Mouse (Mus musculus): Measurements from ENCODE around the gene Syne3. TPM values are rescaled to one million over a fixed set of nuclear protein-coding genes. Genes with fewer than 3 reads are reported as not detected.

Gene Syne3
- total RNA-seq, 2 experiments from 2014 or later: 1.2 to 2.1 TPM

DNA sequence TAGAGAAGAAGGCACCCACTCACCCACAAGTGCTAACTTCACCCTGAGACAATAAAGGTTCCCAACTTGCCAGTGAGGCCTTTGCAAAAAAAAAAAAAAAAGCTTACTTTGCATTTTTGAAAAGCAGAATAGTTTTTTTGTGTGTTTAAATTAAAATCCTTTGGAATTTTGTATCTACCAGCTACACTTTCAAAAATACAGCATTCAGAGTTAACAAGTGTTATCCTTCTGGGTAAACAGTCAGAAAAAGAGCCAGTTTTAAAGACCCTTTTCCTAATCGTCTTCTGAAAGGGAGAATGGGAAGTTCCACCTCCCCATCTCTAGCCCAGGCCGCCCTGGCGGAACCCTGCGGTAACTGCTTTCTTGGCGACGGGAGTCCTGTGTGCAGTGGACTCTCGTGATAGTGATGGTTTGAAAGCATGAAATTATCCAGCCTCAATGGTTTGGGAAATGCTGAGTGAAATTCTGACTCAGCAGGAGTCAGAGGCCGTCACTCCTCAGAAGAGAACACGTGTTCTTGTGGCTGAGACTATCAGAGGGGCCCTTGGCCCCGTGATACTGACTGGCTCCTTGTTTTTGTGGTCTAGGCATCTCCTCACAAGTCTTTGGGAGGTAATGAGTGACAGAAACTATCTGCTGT, 16.5 kb upstream of the Syne3 start:
- DNase-seq (ENCODE audit: low spot score in 2 of 2): no peak

DNA sequence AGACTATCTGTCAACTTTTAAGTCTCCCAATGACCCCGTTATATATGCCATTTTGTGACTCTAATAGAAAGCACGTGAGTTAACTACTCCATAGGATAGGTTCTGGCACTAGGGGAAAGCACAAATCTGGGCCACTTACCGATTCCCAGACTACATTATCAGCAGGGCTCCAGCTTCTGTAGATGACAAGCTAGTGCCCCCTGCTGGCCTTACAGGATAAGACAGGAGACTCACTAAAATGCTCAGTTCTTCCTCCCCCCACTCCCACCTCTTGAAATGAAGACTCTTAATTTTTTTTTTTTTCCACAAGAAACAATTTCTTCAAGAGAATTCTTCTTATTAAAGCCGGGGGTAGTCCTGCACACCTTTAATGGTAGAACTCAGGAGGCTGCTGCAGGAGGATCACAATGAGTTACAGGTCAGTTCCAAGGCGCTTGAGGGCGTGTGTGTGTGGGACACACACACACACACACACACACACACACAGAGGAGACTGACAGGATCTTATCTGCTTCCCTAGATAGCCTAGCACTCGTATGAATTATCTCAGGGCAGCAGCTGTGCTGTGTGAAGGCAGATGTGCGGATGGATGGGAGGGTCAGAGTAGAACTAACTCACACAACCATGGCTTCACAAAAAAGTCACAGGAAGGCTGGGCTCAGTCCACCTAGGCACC, 15.8 kb upstream of the Syne3 start:
- peak in 1 of 2 experiments; percentile 82 for DNase-seq (ENCODE audit: low spot score in 2 of 2)

DNA sequence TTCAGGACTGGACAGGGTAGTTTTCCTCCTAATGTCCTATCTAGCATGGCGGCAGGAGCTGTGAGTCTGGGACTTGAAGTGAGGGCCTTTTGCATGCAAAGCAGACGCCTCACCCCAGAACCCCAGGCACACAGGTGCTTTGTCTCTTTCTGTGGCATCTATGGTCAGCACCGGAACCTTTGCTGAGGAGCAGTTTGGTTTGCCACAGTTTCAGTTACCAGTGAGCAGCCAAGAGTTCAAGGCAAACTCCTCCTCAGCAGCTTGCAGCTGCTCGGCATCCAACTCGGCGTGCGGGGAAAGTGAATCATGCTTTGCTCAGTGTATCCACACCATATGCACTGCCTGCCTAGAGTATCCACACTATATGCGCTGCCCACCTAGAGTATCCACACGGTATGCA, 13.2 kb upstream of the Syne3 start:
- DNase-seq (ENCODE audit: low spot score in 2 of 2): no peak

DNA sequence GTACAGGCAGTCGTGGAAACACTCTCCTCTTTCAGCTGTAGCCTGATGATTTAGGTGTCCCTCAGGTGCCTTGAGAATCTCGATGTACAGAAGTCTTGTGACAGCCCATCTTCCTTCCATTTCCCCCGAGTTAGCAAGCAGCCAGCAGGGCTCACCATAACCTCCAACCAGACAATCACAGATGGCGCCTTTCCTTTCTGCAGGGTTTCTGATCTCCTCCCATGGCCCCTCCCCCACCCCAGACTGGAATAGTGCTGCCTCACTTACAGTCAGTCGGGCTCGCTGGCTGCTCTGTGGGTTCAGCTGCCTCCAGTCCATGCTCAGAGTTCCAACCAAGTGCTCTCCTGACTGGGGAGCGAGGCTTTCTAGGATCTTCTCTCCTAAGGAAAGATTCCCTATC, 12.5 kb upstream of the Syne3 start:
- no peak for DNase-seq (ENCODE audit: low spot score in 2 of 2)

DNA sequence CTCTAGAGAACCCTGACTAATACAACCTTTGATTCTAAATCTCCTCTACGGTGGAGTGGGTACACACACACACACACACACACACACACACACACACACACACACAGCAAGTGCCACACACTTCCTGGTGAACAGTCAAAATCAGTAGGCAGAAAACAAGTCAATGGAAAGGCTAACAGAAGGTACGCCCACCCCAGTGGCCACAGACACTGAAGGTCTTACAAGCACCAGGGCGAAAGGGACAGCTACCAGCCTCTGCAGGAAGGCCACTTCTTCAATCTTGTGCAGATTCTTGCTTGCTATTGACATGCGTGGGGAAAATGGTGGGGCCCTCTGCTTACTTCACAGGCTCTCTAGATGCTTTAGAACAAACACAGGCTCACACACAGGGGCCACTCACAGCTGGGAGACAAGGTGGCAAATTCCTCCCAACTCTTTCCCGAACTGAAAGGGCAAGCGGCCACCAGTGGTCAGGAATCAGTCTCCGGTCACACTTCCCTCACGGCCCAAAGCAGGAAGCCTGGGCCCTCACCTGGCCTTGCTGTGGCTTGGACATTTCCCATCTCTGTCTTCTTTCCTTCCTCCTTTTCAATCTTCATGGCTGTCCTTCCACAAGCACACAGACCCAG, 11.9 kb upstream of the Syne3 start:
- no peak for DNase-seq (ENCODE audit: low spot score in 2 of 2)

DNA sequence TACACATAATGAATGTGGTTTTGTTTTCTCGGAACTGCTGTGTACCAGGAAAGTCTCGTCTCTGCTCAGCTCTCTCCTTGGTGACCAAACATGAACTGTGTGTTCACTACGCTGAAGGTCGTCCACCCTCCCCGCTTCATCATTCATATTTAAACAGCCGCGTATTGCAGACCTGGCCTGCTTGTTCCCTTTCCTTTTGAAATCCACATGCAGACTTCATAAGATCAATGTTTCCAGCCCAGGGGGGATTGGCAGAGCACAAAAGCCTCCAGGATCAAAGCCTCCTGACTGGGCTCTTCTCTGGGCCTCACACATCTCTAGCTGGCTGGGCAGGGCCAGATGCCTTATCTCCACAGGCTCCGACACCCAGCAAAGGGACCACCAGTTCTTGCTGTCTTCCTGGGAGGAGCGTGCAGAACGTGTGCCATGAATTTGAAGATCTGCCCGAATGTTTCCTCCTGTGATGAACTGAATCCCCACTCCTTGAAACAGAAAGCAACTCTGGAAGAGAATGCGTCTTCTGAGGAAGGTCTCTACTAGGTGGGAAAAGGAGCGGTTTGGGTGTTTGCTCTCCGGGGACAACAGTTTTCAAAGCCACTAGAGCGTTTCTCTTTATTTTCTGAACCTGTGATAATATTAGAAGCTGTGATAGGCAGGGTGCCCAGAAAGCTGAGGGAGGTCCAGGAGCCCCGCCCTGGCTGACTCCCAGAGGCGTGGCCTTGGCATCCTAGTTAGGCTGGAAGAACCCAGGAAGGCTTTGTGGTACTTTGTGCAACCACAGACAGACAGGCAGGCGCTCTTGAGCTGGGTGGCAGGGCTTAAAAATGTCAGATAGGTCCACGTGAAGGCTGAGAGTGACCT, 10.0 kb upstream of the Syne3 start:
- no peak for DNase-seq (ENCODE audit: low spot score in 2 of 2)

DNA sequence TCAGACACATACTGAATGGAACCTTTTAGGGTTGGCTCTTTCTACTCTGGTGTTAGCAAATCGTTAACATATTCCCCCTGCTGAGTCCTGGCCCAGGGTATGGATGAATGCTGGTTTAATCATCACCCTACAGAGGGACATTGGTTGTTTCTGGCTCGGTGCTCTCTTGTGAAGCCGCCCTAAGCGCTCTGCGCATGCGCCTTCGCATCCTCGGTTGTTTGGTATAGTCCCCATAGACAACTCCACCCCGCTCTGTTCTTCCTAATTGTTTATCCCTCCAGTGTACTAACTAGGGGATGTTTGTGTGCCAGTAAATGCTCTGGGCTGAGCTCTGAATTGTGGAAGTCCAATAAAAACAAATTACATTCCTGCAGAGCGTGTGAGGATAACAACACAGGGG, 7.0 kb upstream of the Syne3 start:
- DNase-seq (ENCODE audit: low spot score in 2 of 2): no peak

DNA sequence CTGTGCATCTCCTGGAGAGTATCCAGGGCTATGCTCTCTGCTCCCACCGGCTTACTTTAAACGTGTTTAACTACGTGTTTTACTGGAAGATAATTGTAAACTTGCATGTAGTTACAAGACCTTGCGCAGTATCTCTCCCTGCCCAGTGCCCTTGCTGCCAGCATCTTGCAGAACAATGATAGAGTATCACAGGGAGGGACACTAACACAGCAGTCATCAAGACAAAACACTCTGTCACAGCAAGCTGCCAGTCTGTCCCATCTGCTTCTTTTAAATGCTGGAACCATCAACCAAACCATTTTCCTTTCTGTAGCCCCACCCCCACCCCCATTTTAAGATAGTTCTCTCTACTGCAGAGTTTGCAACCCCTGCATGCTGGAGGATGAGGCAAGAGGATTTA, 6.6 kb upstream of the Syne3 start:
- no peak for DNase-seq (ENCODE audit: low spot score in 2 of 2)

DNA sequence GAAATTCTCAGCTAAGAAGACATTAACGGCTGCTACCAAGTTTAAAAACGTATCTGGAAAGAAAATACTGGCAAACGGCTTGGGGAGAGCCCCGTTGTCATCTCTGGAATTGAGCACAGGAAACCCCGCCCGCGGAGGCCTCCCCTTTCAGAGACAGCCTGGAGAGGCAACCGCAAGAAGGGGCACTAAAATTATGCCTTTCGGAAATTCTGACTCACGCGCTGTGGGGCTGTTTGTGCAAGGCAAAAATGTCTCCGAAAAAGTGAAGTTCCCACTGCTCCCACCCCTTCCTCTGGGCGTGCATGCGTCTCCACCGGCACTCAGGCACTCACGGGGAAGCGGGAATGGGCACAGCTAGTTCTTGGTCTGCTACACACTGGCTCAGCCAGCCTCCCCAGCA, 3.5 kb upstream of the Syne3 start:
- DNase-seq (ENCODE audit: low spot score in 2 of 2): no peak

DNA sequence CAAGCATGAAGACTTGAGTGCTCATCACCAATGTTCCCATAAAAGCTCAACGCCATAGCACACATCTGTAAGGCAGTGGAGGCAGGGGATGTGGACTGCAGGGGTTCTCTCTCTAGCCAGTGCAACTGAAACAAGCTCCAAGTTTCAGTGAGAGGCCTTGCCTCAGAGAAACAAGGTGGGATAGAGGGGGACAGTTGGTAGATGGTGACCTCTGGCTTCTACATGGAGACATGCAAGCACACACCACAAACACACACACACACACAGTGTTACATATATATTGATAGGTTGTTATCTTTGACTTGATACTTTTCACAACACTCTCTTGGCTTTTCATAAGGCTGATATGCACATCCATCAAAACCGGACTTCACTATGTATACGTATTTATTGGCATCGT, 2.7 kb upstream of the Syne3 start:
- DNase-seq (ENCODE audit: low spot score in 2 of 2): no peak

DNA sequence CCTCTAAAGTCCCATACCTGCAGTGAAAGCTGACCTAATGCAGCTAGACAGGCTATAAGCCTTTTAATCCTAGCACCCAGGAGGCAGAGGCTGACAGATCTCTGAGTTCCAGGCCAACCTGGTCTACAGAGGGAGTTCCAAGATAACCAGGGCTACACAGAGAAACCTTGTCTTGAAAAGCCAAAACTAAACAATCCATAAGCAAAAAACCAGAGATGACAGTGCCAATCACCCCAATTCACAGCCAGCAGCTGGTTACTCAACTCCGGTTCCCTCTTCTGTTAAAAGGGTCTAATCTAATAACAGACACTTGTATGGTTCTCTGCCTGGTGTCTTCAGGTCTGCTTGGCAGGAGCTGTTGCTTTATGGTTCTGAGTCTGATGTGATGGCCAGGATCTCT, 2.0 kb upstream of the Syne3 start:
- DNase-seq (ENCODE audit: low spot score in 2 of 2): no peak

DNA sequence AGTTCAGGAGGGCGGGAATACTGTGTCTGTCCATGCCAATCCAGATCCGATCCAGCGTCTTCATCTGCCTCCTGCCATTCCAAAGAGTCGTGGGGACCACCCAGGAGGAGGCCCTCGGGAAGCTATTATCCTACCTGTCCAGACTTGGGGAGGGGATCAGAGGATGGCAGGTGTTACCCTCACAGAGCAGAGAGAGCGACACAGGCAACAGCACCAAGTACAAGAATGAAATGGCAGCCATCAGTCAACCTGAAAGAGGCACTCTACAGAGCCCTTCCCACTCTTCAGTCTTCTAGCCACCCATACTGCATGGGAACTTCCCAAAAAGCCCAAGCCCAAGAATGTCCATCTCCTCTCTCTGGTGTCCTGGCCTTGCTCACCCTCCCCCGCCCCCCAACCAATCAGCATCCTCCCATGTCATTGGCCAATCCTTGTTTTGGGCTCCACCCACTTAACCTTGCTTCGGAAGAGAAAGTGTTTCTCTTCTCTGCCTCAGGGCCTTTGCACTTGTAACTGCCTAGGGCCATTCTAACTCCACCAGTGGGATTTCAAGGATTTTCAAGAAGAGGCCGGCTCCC, 693 bp upstream of the Syne3 start:
- DNase-seq (ENCODE audit: low spot score in 2 of 2): no peak

DNA sequence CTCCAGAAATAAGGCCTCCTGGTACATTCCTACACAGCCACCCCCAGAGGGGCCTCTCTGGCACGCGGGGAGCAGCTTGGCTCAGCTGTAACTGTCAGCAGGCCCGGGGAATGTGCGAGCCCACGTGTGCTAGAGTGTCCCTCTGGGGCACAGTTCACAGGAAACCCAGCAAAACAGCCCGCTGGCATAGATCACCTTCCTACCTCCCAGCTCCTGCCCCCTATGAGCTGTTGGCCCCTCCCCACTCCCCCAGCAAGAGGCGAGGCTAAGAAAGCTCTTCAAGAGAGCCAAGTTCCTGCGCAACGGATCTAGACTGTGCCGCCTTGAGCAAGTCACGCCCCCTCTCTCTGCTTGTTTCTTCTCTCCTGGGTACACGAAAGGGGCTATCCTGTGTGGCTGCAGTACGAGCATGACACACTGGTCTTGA, 844 bp downstream of the Syne3 start:
- DNase-seq (ENCODE audit: low spot score in 2 of 2): no peak

DNA sequence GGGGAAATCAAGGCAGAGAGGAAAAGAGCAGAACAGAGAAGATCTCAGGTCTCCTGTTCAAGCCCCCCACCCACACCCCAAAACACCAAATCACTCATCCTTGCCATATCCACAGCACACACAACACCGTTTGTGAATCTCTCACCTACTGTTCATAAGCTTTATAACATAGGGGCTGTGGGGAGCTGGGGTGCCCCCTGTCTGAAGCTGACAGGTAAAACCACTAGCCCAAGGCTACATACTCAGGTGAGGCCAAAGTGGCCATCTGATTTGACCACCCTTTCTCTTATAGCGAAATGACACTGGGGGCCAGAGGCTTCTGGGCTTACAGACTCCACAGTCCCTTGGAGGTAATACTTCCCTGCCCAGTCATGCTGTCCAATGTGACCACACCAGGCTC, 1.5 kb downstream of the Syne3 start:
- no peak for DNase-seq (ENCODE audit: low spot score in 2 of 2)

DNA sequence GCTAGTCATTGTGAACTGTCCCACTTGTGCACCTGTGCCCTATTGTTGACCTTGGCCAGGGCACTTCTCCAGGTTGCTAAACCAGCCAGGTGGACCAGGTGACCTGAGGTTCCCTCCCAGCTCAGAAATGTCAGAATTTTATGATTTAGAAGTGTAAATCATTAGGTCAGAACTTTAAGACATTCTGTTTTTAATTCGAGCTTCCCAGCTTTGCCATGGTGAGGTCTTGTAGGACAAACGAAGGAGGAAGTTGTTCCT, 4.0 kb downstream of the Syne3 start:
- no peak for DNase-seq (ENCODE audit: low spot score in 2 of 2)

DNA sequence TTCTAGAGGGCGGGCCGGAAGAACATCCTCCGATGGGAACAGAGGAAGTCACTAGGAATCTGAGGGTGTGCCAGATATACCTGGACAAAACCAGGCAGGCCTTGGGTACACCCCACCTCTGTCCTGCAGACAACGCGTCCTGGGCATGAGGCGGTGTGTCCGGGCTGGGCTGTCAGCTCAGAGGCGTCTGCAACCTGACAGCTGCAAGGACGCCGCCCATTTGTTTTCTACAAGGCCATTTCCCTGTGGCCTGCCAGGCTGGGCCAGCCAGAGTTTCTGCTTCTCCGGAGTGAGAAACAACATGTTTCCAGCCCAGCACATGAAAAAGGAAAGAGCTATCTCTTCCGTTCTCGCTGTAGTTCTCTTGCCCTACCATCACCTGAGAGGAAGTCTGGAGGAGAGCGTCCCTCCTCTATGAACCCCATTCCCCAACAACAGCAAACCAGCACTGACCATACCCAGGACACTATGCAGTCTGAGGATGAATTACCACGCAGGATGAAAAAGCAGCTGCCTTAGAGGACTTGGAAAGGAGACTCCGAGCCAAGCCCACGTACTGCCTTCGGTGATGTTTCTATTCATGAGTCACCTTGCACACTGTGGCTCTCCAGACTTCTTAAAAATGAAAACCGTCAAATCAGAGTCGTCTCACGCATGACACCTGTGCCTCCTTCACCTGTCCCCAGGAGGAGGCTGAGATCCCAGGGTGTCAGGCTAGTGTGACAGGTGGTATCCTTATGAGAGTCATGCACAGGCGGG, 4.5 kb downstream of the Syne3 start:
- DNase-seq (ENCODE audit: low spot score in 2 of 2): no peak

DNA sequence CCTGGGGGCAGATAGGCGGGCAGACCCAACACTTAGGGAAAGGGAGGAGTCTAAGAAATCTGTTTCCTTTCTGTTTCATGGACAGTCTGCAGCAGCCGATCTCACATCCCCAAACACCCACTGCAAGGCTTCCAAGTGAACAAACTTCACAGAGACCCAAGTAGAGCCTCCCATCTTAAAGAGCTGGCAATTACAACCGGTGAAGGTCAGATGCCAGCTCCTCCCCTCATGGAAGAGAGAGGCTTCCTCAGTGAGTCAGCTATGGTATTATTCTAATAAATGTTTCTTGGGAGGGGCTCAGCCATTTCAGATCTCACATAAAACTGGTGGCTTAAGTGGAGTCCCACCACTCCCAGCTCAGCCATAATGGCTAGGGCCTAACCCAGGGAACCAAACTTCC, 5.9 kb downstream of the Syne3 start:
- DNase-seq (ENCODE audit: low spot score in 2 of 2): no peak

DNA sequence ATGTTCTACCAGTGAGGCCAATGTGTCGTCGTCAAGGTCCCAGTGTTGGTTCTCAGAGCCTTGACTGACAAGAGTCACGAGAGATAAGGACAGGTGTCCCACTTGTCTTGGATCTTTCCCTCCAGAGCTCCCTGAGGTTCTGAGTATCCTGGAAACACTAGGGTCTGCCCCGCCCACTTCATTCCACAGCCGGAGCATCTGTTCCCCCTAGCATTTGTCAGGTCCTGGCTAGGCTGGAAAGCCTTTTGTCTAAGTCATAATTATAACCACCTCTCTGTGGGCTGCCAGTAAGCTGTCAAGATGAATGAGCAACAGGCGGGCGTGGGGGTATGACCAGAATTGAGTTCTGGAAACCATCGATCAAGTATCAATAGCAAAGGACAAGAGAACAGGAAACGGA, 6.5 kb downstream of the Syne3 start:
- DNase-seq (ENCODE audit: low spot score in 2 of 2): no peak

DNA sequence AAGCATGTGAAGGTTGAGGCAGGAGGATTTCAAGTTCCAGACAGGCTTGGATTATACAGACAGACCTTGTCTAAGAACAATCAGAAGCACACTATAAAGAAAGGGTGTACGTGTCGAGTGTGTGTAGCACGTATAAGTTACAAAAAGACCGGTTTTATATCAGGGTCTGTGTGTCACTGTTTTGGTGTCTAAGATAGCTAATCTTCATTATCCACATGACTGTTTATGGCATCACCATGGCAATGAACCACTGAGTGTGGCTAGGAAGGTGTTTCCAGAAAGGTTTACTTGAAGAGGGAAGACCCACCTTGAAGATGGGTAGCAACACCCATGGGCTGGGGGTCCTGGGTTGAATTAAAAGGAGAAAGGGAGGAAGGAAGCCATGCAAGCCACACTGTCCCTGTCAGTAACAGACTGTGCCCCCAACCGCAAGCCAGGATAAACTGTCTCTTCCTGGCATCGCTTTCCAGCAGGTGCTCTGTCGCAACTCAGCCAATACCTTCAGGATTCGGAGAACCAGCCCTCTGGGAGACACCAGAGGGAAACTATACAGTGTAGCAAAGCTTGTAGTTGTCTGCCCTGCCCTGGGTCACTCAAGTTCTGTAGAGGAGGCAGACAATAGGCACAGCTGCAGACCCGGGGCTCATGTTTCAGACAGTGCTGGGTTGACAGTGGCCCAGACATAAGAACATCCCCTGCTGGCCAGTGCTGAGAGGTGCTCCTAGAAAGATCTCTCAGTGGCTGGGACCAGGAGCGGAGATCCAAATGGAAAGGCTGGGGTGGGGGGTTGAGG, 7.1 kb downstream of the Syne3 start:
- DNase-seq (ENCODE audit: low spot score in 2 of 2): no peak

DNA sequence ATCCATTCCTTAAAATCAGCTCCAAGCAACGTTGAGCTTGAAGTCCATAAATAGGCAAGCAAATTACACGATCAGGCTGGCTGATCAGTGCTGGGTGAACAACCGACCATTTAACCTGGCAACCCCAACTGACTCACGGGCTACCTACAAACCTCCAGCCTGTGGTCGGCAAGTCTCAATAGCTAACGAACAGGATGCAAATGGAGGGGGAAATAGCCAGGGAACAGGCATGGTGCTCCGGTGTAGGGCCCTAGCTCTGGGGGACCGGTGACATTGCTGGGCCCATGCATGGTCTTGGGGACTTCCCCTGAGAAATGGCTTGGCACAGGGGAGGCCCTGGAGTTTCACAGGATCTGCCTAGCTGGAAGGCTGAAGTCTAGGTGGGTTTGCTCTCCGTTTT, 8.3 kb downstream of the Syne3 start:
- DNase-seq (ENCODE audit: low spot score in 2 of 2): no peak

Measured in layer of hippocampus, postnatal 14 days (tissue).